Mouse (Mus musculus): ENCODE measurements at regions not wholly inside any gene's neighbourhood (a gene's known extent, or its start where the extent isn't known, plus 50 kb on each side); places are given as distances from the start of the nearest gene placed in this dataset.

DNA sequence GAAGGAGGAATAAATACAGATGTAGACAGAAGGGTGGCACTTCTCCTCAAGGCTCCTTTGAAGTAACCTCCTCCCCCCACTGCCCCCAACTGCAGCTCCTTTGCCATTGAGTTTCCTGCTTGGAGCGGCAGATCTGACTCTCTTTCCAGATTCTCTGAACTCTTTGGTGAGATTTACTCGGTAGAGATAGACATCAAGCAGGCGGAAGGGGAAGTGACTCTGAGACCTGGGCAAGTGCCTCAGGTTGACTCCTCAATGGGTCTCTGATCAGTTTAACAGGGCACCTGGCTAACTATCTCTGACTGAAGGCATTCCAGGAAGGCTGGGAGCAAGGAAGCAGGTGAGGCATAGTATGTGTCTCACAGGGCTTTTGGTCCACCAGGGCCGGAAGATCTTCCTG is 73.6 kb upstream of the Pmepa1 start:
- Histone ChIP-seq H3K4me2 (no peak overlapping the region), H3K4me1 (peaks cover 29% of the 10 kb centered on the region), H3K9me3 (replicated peaks) (no peaks in the 10 kb centered on the region), H3K36me3 (no peaks in the 10 kb centered on the region), H3K9ac (replicated peaks) (no peak overlapping the region), H3K27me3 (replicated peaks) (0 out of 2 replicates have a peak, but pooled peaks cover 3% of the 10 kb centered on the region), H3K4me3 (replicated peaks) (no peak overlapping the region), H3K27ac (replicated peaks) (no peak overlapping the region)
- 90% methylated on average over 4 of the region's 4 CpGs for WGBS
- ATAC-seq (ENCODE audit: low FRiP score) = no peak

DNA sequence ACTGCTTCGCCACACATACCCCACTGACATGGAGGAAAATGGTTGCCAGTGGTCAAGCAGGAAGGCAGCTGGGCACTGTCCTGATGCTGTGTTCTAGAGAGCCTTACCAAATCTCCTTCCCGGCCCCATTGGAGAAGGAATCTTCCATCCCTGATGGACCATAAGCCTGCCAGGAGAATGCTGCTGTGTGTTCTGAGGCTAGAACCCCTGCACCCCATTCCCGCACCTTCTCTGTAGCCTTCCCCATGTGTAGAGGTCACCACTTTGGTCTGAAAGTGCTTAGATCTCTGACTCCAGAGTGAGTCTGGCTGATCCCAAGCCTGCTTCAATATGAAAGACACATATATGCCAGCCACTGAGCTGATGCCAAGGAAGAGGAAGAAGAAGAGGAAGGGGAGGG is 74.1 kb upstream of the Pmepa1 start:
- Histone ChIP-seq H3K4me1 (peaks cover 29% of the 10 kb centered on the region), H3K27me3 (replicated peaks) (0 out of 2 replicates have a peak, but pooled peaks cover 3% of the 10 kb centered on the region)
- 95% methylated on average over 3 of the region's 3 CpGs for WGBS

DNA sequence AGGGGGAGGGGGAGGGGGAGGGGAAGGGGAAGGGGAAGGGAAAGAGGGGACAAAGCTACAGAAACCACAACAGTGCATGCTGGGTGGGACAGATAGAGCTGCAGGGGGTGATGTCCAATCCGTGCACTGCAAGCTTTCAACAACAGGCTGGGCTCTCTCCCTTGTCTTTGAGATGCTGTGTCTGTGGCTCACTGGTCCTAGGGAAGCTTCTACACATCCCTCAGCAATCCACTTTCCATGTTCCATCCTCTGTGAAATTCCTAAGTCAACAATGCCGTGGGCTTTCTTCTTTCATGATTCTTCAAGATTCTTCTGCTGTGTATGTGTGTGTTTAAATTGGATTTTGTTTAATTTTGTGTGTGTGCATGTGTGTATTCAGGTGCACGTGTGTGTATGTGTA is 74.5 kb upstream of the Pmepa1 start:
- Histone ChIP-seq H3K9ac (replicated peaks) (no peak overlapping the region), H3K4me1 (peaks cover 29% of the 10 kb centered on the region), H3K9me3 (replicated peaks) (no peaks in the 10 kb centered on the region), H3K4me2 (no peak overlapping the region), H3K27me3 (replicated peaks) (0 out of 2 replicates have a peak, but pooled peaks cover 3% of the 10 kb centered on the region), H3K4me3 (replicated peaks) (no peak overlapping the region), H3K36me3 (no peaks in the 10 kb centered on the region), H3K27ac (replicated peaks) (no peak overlapping the region)
- no peak for ATAC-seq (ENCODE audit: low FRiP score)
- 78% methylated on average over 3 of the region's 3 CpGs for WGBS

More for the DNA sequence above, 74.1 kb upstream of the Pmepa1 start:
- H3K27ac ChIP-seq (replicated peaks) = no peak overlapping the region
- no peaks in the 10 kb centered on the region for H3K9me3 ChIP-seq (replicated peaks)
- no peak overlapping the region for H3K4me3 ChIP-seq (replicated peaks)
- ATAC-seq (ENCODE audit: low FRiP score) = no peak
- H3K4me2 ChIP-seq = no peak overlapping the region
- no peak overlapping the region for H3K9ac ChIP-seq (replicated peaks)
- no peaks in the 10 kb centered on the region for H3K36me3 ChIP-seq

DNA sequence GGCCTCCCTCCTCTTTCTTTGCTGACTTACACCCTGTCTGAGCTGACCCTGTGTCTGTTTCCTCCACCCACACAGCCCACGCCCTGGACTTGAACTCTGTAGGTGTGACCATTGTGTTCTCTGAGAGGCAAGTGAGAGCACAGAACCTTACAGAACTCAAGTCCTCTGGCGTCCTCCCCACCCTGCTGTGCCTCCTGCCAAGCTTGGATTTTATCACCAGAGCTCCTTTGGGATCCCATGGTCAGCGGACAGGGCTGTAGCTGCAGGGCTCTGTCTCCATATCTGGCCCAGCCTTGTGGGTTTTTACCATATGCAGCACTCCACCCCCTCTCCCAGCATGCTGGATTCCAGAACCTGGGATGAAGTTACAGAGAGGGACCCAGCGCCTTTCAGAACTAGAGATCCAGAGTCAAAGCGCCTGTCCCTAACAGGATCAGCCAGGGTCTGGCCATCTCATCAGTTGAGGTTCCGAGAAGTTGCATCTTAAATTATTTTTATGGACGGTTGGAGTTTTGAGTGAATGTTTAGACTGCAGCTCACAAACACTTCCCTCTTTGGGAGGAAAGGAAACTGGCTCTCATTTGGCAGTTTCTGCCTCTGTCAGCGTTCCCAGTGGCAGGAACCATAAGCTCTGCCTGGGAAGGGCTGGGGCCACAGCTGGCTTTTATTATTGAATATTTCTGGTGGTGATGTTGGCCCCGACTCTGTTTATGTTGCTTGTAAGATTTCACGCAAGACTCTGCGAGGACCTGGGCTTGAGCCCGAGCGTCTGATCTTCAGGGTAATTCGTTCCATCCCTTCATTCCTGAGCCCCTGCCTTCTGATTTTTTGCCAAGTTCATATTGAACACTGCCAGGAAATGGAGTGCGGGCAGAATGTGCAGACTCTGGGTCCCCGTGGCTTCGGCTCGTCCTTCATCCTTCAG is 75.8 kb upstream of the Pmepa1 start:
- Histone ChIP-seq H3K27me3 (replicated peaks) (0 out of 2 replicates have a peak, but pooled peaks cover 3% of the 10 kb centered on the region), H3K36me3 (no peaks in the 10 kb centered on the region), H3K9me3 (replicated peaks) (no peaks in the 10 kb centered on the region), H3K9ac (replicated peaks) (no peak overlapping the region), H3K4me3 (replicated peaks) (no peak overlapping the region), H3K27ac (replicated peaks) (peak overlapping the region; percentile 54), H3K4me1 (peaks cover 29% of the 10 kb centered on the region), H3K4me2 (peak overlapping the region; percentile 9)
- ATAC-seq (ENCODE audit: low FRiP score) = no peak
- WGBS = 48% methylated on average over 18 of the region's 18 CpGs

DNA sequence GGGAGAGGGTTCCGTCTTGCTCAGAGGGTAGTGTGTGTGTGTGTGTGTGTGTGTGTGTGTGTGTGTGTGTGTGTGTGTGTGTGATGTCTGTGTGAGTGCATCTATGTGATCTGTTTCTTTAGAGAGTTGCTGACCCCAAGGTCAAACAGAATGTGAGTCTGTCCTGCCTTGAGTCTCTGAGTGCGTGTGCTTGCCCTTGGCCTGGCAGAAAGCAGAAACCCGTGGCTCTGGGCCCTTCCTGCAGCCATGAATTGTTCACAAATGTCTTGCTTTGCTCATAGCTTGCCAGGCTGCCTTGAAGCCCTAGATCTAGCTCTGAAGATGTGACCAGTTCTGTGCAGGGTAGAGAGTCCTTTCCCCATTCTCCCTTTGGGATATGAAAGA is 76.4 kb upstream of the Pmepa1 start:
- peak overlapping the region; percentile 9; the same call in 1 of the 2 replicates for H3K4me2 ChIP-seq
- H3K27ac ChIP-seq (replicated peaks) = peak overlapping the region; percentile 51
- peaks cover 29% of the 10 kb centered on the region for H3K4me1 ChIP-seq
- 0 out of 2 replicates have a peak, but pooled peaks cover 3% of the 10 kb centered on the region for H3K27me3 ChIP-seq (replicated peaks)
- no peaks in the 10 kb centered on the region for H3K36me3 ChIP-seq
- no peak overlapping the region for H3K4me3 ChIP-seq (replicated peaks)
- no peaks in the 10 kb centered on the region for H3K9me3 ChIP-seq (replicated peaks)
- no peak for ATAC-seq (ENCODE audit: low FRiP score)
- H3K9ac ChIP-seq (replicated peaks) = no peak overlapping the region
- 44% methylated on average over 3 of the region's 3 CpGs for WGBS

DNA sequence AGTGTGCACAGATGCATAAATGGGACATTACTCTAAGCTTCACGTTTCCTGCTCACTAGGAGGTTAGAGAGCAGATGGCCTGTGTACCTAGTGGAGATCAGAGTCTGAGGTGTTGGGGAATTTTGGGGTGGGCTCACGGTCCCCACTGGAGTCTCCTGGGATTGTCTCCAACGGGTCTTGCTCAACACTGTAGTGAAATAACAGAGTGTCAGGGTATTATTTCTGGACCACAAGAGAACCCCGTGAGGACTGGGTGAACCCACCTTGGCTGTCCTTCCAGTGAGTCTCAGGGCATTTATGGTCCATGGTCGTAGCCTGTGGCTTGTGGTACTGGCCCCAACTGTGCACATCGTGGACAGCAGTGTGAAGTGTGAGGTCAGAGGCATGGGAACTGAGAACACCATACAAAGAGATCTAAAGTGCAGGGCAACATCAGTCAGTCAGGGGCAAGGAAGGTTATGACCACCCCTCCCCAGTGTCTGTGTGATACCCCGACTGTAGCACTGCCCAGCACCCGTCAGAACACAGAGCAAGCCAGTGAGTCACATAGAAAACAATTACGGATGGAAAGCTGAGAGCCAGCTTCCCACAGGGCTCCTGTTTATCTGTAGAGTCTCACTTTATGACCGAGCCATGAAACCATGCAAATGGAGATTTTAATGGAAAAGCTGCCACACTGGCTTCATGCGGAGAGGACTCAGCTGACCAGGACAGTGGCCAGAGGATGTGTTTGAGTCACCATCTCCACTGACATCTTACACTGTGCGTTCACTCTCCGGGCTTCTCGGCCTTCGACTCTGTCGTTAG is 77.3 kb upstream of the Pmepa1 start:
- 60% methylated on average over 16 of the region's 16 CpGs for WGBS
- no peak overlapping the region for H3K4me3 ChIP-seq (replicated peaks)
- H3K27me3 ChIP-seq (replicated peaks) = 0 out of 2 replicates have a peak, but pooled peaks cover 3% of the 10 kb centered on the region
- H3K4me1 ChIP-seq = peaks cover 29% of the 10 kb centered on the region
- 0 out of 2 replicates have a peak overlapping the region, but pooled peaks have one; percentile 18 for H3K27ac ChIP-seq (replicated peaks)
- no peak overlapping the region for H3K9ac ChIP-seq (replicated peaks)
- no peak for ATAC-seq (ENCODE audit: low FRiP score)
- H3K4me2 ChIP-seq = no peak overlapping the region
- no peaks in the 10 kb centered on the region for H3K9me3 ChIP-seq (replicated peaks)
- H3K36me3 ChIP-seq = no peaks in the 10 kb centered on the region

DNA sequence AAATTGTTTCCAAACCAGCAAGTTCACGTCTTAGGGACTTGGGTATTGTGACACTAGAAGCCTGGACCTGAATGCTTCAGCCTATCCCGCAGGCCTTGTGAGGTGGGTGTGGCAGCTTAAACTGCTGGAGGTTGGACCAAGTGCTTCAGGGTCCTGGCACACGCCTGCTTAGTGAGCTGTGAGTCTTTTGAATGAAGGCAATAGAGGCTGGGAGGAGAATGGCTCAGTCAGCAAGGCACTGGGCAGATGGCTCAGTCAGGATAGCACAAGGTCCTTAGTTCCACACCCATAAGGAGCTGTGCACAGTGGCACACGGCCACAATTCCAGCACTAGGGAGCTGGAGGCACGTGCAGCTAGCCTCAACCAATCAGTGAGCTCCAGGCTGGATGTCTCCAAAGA is 80.5 kb upstream of the Pmepa1 start:
- WGBS = 52% methylated on average over 5 of the region's 5 CpGs
- Histone ChIP-seq H3K36me3 (no peaks in the 10 kb centered on the region), H3K27ac (replicated peaks) (no peak overlapping the region), H3K9ac (replicated peaks) (no peak overlapping the region), H3K4me1 (peaks cover 24% of the 10 kb centered on the region), H3K9me3 (replicated peaks) (no peaks in the 10 kb centered on the region), H3K4me2 (no peak overlapping the region), H3K4me3 (replicated peaks) (no peak overlapping the region), H3K27me3 (replicated peaks) (no peaks in the 10 kb centered on the region)
- ATAC-seq (ENCODE audit: low FRiP score) = no peak

DNA sequence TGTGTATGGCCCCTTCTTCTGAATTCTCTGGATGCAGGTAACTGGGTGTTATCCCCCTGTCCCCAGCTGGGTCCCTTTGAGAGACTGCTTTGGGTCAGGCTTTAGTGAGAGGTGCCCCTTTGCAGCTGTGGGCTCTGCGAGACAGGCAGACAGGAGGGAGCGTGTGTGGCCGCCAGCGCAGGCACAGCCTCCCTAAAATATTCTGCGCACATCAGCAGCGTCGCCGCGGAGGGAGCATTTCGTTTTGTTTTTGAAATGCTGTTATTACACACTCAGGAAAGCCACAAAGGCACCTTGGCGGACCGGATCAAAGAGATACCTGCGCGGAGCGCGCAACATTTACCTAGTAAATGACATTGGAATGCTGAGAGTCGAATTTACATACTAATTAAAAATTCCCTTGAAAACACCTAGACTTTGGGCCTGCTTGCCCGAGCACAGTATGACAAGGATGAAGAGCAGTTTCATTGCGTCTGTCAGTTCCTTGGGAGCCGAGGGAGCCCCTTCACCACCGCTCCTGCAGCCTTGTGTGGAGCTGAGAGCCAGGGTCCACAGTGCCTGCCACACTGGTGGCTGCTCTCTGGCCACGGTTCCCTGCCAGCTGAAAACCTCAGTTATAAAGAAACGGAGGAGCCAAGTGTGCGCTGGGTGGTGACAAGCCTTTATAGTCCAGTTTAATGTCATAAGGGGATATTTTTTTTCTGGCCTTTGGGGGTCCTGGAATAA is 89.3 kb upstream of the Pmepa1 start:
- Histone ChIP-seq H3K4me1 (peaks cover 25% of the 10 kb centered on the region), H3K9ac (replicated peaks) (0 out of 2 replicates have a peak overlapping the region, but pooled peaks have one; percentile 20), H3K4me2 (peak overlapping the region; percentile 53), H3K36me3 (no peaks in the 10 kb centered on the region), H3K4me3 (replicated peaks) (peak overlapping the region; percentile 14), H3K9me3 (replicated peaks) (no peaks in the 10 kb centered on the region), H3K27ac (replicated peaks) (peak overlapping the region; percentile 64), H3K27me3 (replicated peaks) (0 out of 2 replicates have a peak, but pooled peaks cover 6% of the 10 kb centered on the region)
- ATAC-seq (ENCODE audit: low FRiP score) = peak; percentile 51
- 6% methylated on average over 24 of the region's 24 CpGs for WGBS

DNA sequence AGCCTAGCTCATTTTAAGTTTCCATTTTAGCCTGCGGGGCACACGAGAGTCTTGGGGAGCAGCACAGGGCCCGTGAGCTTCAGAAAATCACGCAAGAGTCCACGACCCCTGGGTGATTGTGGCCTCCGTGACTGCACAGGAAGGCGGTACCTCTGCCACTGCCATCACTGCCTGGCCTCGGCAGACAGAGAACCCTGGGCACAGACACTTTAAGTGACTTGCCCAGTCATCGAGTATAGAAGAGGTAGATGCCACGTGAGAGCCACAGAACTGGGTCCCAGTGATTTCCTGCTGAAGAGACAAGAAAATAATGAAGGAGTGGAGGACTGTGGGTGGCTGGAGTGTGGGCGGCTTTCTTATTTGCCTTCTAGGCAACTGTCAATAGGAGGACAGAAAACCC is 90.4 kb upstream of the Pmepa1 start:
- H3K4me1 ChIP-seq = peaks cover 25% of the 10 kb centered on the region
- no peaks in the 10 kb centered on the region for H3K36me3 ChIP-seq
- no peak overlapping the region for H3K27ac ChIP-seq (replicated peaks)
- no peak overlapping the region for H3K4me3 ChIP-seq (replicated peaks)
- WGBS = 72% methylated on average over 11 of the region's 11 CpGs
- H3K27me3 ChIP-seq (replicated peaks) = 0 out of 2 replicates have a peak, but pooled peaks cover 6% of the 10 kb centered on the region
- no peaks in the 10 kb centered on the region for H3K9me3 ChIP-seq (replicated peaks)
- H3K4me2 ChIP-seq = no peak overlapping the region
- H3K9ac ChIP-seq (replicated peaks) = no peak overlapping the region
- ATAC-seq (ENCODE audit: low FRiP score) = no peak

DNA sequence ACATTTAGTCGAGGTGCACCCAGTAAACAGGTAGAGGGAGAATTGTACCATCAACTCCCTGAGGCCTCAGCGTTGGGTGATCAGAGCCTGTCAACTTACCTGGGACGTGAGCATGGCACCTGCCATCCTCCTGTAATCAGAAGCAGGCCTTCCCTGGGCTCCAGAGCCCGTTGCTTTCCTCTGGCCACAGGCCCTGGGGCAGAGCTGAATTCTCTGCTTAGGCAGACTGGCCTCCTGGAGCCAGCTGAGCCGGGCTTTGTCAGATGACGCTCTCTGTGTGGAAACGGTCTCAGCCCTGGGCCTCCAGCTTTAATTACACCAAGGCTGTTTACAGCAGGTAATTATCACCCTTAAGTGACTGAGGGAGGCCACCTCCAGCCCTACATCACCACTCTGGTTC is 92.6 kb upstream of the Pmepa1 start:
- Histone ChIP-seq H3K9ac (replicated peaks) (no peak overlapping the region), H3K36me3 (no peaks in the 10 kb centered on the region), H3K4me3 (replicated peaks) (no peak overlapping the region), H3K4me1 (peaks cover 25% of the 10 kb centered on the region), H3K27me3 (replicated peaks) (0 out of 2 replicates have a peak, but pooled peaks cover 6% of the 10 kb centered on the region), H3K4me2 (no peak overlapping the region), H3K27ac (replicated peaks) (no peak overlapping the region), H3K9me3 (replicated peaks) (0 out of 2 replicates have a peak, but pooled peaks cover 4% of the 10 kb centered on the region)
- ATAC-seq (ENCODE audit: low FRiP score) = no peak
- 29% methylated on average over 7 of the region's 7 CpGs for WGBS

DNA sequence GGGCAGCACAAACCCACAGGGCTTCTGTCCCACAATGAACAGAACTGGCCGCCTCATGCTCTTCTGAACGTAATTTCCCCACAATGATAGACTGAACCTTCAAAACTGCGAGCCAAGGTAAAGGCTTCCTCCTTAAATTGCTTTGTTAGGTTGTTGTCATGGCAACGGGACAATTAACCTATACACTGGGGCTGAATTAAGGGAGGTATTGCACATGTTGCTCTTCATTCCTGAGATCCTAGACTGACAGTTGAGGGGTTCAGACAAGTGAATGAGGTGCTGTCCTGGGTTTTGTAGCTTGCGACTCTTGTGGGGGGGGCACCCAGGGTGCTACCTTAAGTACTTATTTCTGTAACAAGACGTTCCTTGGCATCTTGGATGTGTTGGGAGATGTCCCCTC is 100.6 kb upstream of the Pmepa1 start:
- Histone ChIP-seq H3K4me3 (replicated peaks) (no peak overlapping the region), H3K9me3 (replicated peaks) (0 out of 2 replicates have a peak, but pooled peaks cover 3% of the 10 kb centered on the region), H3K9ac (replicated peaks) (no peak overlapping the region), H3K27ac (replicated peaks) (no peak overlapping the region), H3K4me2 (no peak overlapping the region), H3K36me3 (no peaks in the 10 kb centered on the region), H3K27me3 (replicated peaks) (no peaks in the 10 kb centered on the region), H3K4me1 (peaks cover 17% of the 10 kb centered on the region)
- no peak for ATAC-seq (ENCODE audit: low FRiP score)
- 70% methylated on average over 6 of the region's 6 CpGs for WGBS
